Mouse (Mus musculus): ENCODE measurements around the gene Pdxdc1. TPM values are rescaled to one million over a fixed set of nuclear protein-coding genes. Genes with fewer than 3 reads are reported as not detected.

Pdxdc1 gene
- polyA plus RNA-seq, 1 experiment from 2014 or later, result 78.6 TPM

DNA sequence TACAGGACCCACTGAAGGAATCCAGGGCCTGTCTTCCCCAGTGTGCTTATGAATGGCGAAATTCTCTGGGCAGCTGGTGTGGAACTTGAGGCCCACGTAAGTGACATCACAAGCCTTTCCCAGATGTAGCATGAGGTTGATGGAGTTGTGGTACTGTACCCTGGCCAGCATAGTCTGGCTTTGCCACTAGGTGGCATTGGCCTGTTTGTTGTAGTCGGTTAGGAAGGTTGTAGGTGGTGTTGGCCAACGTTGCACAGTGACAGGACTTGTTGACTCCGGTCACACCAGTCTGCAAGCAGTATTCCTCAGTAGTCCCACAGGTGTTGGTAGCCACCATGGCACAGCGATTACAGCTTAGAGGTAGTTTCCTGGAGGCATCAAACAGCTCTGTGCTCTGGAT, 18.1 kb upstream of the Pdxdc1 start:
- H3K4me1 ChIP-seq, result no peaks in the 10 kb centered on the region
- 87% methylated on average over 6 of the region's 6 CpGs for WGBS
- no peak overlapping the region for H3K9ac ChIP-seq (replicated peaks)
- no peaks in the 10 kb centered on the region for H3K27me3 ChIP-seq
- no peaks in the 10 kb centered on the region; the same call in 1 of the 2 replicates for H3K9me3 ChIP-seq
- no peak overlapping the region for H3K27ac ChIP-seq (replicated peaks)
- ATAC-seq (ENCODE audit: low FRiP score, low read depth), result no peak
- no peak overlapping the region for H3K4me2 ChIP-seq (replicated peaks)
- H3K36me3 ChIP-seq, result no peaks in the 10 kb centered on the region
- H3K4me3 ChIP-seq, result no peak overlapping the region

DNA sequence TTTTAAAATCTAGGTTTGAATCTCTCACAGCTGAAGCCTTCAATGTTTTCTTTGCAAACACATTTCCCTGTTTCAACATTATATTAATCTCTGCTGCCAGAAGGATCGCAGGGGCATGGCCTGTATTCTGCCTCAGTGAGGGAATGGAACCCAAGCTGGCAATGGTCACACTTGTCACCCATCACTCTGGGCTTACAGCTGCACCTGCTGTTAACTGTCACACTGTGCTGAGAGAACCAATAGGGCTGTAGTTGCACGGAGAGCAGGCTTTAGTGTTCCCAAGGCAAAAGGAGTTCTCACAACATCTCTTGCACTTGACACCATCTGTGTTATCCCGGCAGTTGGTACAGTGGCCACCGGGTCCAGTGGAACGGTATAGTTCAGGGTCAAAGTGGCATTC, 17.2 kb upstream of the Pdxdc1 start:
- no peak overlapping the region for H3K27ac ChIP-seq (replicated peaks)
- no peaks in the 10 kb centered on the region for H3K4me1 ChIP-seq
- 96% methylated on average over 5 of the region's 5 CpGs for WGBS
- no peak overlapping the region for H3K4me3 ChIP-seq
- no peaks in the 10 kb centered on the region for H3K36me3 ChIP-seq
- H3K9ac ChIP-seq (replicated peaks), result no peak overlapping the region
- no peak overlapping the region for H3K4me2 ChIP-seq (replicated peaks)
- H3K9me3 ChIP-seq, result no peaks in the 10 kb centered on the region; the same call in 1 of the 2 replicates
- no peak for ATAC-seq (ENCODE audit: low FRiP score, low read depth)
- no peaks in the 10 kb centered on the region for H3K27me3 ChIP-seq

DNA sequence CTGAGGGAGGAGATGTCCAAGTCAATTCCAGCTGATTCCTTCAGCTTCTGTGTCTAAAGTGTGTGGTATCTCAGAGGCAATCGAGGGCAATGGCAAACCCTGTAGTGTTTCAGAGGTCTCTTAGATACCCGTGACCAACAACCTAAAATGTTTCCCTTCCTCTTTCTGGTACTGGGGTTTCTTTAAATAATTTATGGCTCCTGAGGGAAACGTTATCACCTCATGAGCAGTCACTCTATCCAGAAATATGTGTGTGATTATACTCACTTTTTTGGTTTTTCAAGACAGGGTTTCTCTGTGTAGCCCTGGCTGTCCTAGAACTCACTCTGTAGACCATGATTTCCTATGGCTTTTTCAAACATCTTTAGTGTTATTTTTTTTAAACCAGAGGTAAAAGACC, 4.4 kb upstream of the Pdxdc1 start:
- ATAC-seq (ENCODE audit: low FRiP score, low read depth), result no peak
- no peak overlapping the region for H3K9ac ChIP-seq (replicated peaks)
- 86% methylated on average over 3 of the region's 3 CpGs for WGBS

DNA sequence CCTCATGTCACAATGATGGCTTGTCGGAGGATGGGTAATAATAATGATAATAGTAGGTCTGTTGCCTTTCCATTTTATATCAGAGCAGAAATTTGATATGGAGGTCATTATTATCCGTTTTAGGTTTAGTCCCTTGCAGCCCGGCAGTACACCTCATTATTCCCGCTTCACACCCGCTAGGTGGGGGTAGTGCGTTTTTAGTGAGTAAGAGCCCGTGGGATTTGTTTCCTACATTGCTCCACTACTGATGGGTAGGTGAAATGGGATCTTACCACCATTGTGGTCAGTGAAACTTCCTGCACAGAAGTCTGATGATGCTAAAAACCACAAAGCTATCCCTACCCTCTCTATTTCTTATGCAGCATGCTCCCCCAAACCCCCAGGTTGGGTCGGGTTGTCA, 557 bp upstream of the Pdxdc1 start:
- WGBS, result 8% methylated on average over 8 of the region's 8 CpGs

More for the DNA sequence above, 4.4 kb upstream of the Pdxdc1 start:
- no peaks in the 10 kb centered on the region for H3K36me3 ChIP-seq
- H3K9me3 ChIP-seq, result no peaks in the 10 kb centered on the region
- peaks cover 3% of the 10 kb centered on the region for H3K4me1 ChIP-seq
- H3K27ac ChIP-seq (replicated peaks), result no peak overlapping the region
- no peaks in the 10 kb centered on the region for H3K27me3 ChIP-seq
- H3K4me2 ChIP-seq (replicated peaks), result no peak overlapping the region
- no peak overlapping the region for H3K4me3 ChIP-seq

DNA sequence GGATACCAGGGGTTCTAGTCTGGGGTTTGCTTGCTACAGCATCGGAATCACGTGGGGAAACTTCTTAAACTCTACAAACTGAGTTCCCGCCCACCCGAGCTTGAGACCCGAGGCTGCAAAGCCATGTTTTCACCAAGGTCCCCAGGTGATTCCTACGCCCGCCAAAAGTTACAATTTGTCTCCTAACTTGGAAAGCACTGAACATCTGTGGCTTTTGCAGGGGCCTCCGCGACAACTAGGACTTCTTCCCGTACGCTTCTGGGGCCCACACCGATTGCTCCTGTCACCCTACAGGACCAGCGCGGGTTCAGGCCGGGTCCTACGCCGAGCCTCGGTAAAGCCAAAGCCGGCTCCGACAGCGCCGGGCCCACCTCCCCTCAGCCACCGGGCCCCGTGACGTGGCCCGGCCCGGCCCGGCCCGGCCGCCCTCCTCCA, 517 bp downstream of the Pdxdc1 start:
- under 1% methylated on average over 30 of the region's 30 CpGs for WGBS
- H3K27ac ChIP-seq (replicated peaks), result peak overlapping the region; percentile 76
- H3K4me2 ChIP-seq (replicated peaks), result peak overlapping the region; percentile 72
- no peaks in the 10 kb centered on the region for H3K27me3 ChIP-seq
- H3K36me3 ChIP-seq, result no peaks in the 10 kb centered on the region
- peak overlapping the region; percentile 80 for H3K4me3 ChIP-seq
- no peak for ATAC-seq (ENCODE audit: low FRiP score, low read depth)
- peaks cover 14% of the 10 kb centered on the region for H3K4me1 ChIP-seq
- H3K9me3 ChIP-seq, result no peaks in the 10 kb centered on the region
- peak overlapping the region; percentile 84 for H3K9ac ChIP-seq (replicated peaks)

More for the DNA sequence above, 557 bp upstream of the Pdxdc1 start:
- no peaks in the 10 kb centered on the region for H3K27me3 ChIP-seq
- peak overlapping the region; percentile 76 for H3K27ac ChIP-seq (replicated peaks)
- H3K9me3 ChIP-seq, result no peaks in the 10 kb centered on the region
- H3K4me2 ChIP-seq (replicated peaks), result peak overlapping the region; percentile 72
- H3K4me1 ChIP-seq, result peaks cover 14% of the 10 kb centered on the region
- no peaks in the 10 kb centered on the region for H3K36me3 ChIP-seq
- peak; percentile 76 for ATAC-seq (ENCODE audit: low FRiP score, low read depth)
- H3K4me3 ChIP-seq, result peak overlapping the region; percentile 80
- peak overlapping the region; percentile 84 for H3K9ac ChIP-seq (replicated peaks)

DNA sequence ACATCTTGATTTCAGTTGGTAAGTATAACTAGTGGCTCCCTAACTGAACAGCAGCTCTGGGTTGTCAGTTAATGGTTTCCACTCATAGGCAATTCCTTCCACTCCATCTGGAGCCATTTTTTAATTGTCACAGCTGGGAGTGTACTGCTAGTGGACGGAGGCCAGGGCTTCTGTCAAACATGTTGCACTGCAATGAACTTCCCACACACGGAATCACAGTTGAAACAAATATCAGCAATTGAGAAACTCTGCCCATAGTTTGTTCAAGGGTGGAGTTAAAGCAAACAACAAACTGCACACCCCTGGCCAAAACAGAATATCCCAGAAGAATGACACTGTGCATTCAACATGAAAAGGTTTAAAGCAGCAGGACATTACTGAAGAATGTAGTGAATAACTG, 4.0 kb downstream of the Pdxdc1 start:
- H3K4me2 ChIP-seq (replicated peaks), result no peak overlapping the region
- WGBS, result 65% methylated on average over 2 of the region's 2 CpGs
- ATAC-seq (ENCODE audit: low FRiP score, low read depth), result no peak

DNA sequence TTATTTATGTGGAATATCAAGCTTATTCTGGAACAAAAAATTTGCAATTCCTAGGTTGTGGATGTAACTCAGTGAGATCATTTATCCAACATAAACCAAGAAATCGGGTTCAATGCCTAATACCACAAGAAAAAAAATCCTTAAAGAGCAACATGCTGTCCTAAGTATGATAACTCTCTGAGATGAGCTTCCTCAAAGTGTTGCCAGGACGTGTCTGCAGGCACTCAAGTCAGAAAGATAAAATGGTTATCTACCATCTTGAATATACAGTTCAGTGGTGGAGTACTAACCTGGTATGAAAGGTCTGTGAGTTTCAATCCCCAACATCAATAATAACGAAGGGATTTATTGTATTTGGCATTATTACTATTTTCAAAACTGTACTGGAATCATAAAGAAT, 6.6 kb downstream of the Pdxdc1 start:
- Histone ChIP-seq H3K4me3 (no peak overlapping the region), H3K27ac (replicated peaks) (no peak overlapping the region), H3K27me3 (no peaks in the 10 kb centered on the region), H3K9ac (replicated peaks) (no peak overlapping the region), H3K9me3 (no peaks in the 10 kb centered on the region), H3K4me2 (replicated peaks) (no peak overlapping the region), H3K36me3 (no peaks in the 10 kb centered on the region), H3K4me1 (peaks cover 1% of the 10 kb centered on the region)
- WGBS, result 89% methylated on average over 3 of the region's 3 CpGs
- no peak for ATAC-seq (ENCODE audit: low FRiP score, low read depth)

More for the DNA sequence above, 4.0 kb downstream of the Pdxdc1 start:
- Histone ChIP-seq H3K27ac (replicated peaks) (no peak overlapping the region), H3K4me1 (peaks cover 14% of the 10 kb centered on the region), H3K9me3 (no peaks in the 10 kb centered on the region), H3K27me3 (no peaks in the 10 kb centered on the region), H3K4me3 (no peak overlapping the region), H3K36me3 (no peaks in the 10 kb centered on the region), H3K9ac (replicated peaks) (no peak overlapping the region)

DNA sequence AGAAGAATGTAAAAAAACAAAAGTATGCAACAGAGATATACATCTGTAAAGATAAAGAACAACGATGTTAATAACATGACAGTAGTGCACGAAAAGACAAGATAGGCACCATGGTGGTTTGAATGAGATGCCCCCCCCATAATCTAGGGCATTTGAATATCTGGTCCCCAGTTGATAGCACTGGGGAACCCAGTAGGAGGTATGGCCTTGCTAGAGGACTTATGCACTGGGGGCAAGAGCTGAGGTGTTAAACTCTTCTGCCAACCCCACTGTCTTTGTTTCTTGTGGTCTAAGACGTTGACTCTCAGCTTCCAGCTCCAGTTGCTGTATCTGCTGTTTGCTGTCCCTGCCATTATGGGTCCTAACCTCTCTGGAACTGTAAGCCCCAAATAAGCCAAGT, 7.2 kb downstream of the Pdxdc1 start:
- H3K27me3 ChIP-seq, result no peaks in the 10 kb centered on the region
- no peak overlapping the region for H3K9ac ChIP-seq (replicated peaks)
- ATAC-seq (ENCODE audit: low FRiP score, low read depth), result no peak
- H3K36me3 ChIP-seq, result no peaks in the 10 kb centered on the region
- H3K4me1 ChIP-seq, result no peaks in the 10 kb centered on the region
- no peak overlapping the region for H3K4me3 ChIP-seq
- H3K9me3 ChIP-seq, result no peaks in the 10 kb centered on the region
- no peak overlapping the region for H3K27ac ChIP-seq (replicated peaks)
- no peak overlapping the region for H3K4me2 ChIP-seq (replicated peaks)
- WGBS, result 94% methylated on average over 3 of the region's 3 CpGs

DNA sequence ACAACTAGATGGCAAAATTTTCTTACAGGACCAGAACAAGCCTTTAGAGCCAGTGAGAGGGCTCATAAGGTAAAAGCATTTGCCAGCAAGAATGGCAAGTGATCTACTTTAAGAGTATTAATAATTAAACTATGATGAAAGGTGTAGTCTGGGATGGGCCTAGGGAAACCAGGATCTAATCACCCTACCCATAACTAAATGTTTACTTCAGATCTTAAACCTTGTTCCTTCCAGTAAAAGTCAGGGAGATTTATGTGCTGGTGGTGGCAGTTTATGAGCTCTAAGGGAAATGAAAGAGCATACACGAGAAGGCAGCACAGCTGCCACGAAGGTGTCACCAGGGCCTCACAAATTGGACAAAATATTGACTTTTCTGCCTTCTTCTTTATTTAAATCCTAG, 8.8 kb downstream of the Pdxdc1 start:
- WGBS, result 76% methylated on average over 2 of the region's 2 CpGs
- no peaks in the 10 kb centered on the region for H3K4me1 ChIP-seq

DNA sequence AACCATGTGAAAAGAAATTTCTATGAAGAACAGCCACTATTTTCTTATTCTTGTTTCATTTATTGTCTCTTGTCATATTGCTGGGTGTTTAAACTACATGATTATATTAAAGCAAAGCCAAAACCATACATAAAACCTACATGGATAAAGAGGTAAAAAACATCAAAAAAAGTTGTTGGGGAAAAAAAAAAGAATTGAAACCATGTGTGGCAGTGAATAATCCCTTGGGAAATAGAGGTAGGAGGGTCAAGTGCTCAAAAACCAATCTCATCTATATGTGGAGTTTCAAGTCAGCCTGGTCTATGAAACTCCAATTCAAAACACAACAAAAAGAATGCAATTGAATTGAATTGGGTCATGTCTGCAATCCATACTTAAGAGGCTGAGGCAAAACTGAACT, 10.1 kb downstream of the Pdxdc1 start:
- Histone ChIP-seq H3K9ac (replicated peaks) (no peak overlapping the region), H3K9me3 (no peaks in the 10 kb centered on the region), H3K4me3 (no peak overlapping the region), H3K27me3 (no peaks in the 10 kb centered on the region), H3K4me1 (no peaks in the 10 kb centered on the region), H3K4me2 (replicated peaks) (no peak overlapping the region), H3K27ac (replicated peaks) (no peak overlapping the region), H3K36me3 (no peaks in the 10 kb centered on the region)
- ATAC-seq (ENCODE audit: low FRiP score, low read depth), result no peak

More for the DNA sequence above, 8.8 kb downstream of the Pdxdc1 start:
- ATAC-seq (ENCODE audit: low FRiP score, low read depth), result no peak
- Histone ChIP-seq H3K36me3 (no peaks in the 10 kb centered on the region), H3K9ac (replicated peaks) (no peak overlapping the region), H3K27me3 (no peaks in the 10 kb centered on the region), H3K4me3 (no peak overlapping the region), H3K27ac (replicated peaks) (no peak overlapping the region), H3K9me3 (no peaks in the 10 kb centered on the region), H3K4me2 (replicated peaks) (no peak overlapping the region)

DNA sequence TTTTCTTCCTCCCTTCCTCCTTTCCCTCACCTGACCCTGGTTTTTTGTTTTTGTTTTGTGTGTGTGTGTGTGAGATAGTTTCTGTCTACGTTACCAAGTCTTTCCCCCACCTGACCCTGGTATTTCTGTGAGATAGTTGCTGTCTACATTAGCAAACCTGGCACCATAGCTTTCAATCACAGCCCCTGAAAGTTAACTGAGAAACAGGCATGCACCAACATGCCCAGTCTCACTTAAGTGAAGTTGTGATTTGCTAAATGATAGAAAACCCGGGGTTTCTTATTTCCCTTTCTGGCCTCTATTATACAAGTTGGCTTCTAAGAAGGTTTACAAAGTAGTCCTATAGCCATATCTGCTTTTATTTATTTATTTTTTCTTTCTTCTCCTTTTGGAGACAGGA, 12.5 kb downstream of the Pdxdc1 start:
- ATAC-seq (ENCODE audit: low FRiP score, low read depth), result no peak
- no peak overlapping the region for H3K27ac ChIP-seq (replicated peaks)
- 91% methylated on average over 2 of the region's 2 CpGs for WGBS

DNA sequence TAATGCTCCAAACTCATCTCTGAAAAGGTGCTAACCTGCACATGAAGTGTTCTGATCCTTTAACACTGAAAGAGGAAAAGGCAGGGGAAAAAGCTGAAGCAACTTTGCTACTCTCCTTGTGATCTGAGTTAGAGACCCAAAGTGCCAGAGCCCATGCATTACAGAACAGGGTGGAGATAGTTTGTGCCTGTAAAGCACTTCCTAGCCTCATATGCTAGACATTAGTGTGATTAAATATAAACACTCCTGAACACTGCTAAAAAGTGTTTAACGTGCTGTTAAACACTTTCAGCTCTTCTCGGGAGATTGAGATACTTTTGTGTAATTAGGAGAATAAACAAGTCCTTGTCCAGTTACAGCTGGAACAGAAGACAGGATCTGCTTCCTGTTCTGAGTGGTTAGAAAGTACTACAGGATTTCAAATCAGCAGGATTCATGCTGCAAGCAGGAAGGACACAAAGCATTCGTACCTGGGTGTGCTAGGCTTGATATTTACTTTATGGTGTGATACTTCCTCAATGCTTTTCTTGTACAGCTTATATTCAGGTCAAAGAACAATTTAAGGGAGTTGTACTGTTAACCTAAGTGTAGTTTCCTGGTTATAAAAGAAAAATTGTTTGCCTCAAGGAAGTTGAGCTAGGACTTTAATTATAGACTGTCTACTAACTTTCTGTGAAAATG, 19.7 kb downstream of the Pdxdc1 start:
- H3K4me2 ChIP-seq (replicated peaks), result no peak overlapping the region
- no peak overlapping the region for H3K9ac ChIP-seq (replicated peaks)
- H3K4me1 ChIP-seq, result no peaks in the 10 kb centered on the region
- no peaks in the 10 kb centered on the region for H3K36me3 ChIP-seq
- no peaks in the 10 kb centered on the region for H3K27me3 ChIP-seq
- no peak for ATAC-seq (ENCODE audit: low FRiP score, low read depth)
- no peak overlapping the region for H3K4me3 ChIP-seq
- WGBS, result 82% methylated on average over 3 of the region's 3 CpGs
- no peak overlapping the region for H3K27ac ChIP-seq (replicated peaks)
- H3K9me3 ChIP-seq, result no peaks in the 10 kb centered on the region

More for the DNA sequence above, 12.5 kb downstream of the Pdxdc1 start:
- no peak overlapping the region for H3K4me2 ChIP-seq (replicated peaks)
- no peaks in the 10 kb centered on the region for H3K9me3 ChIP-seq
- H3K36me3 ChIP-seq, result no peaks in the 10 kb centered on the region
- no peaks in the 10 kb centered on the region for H3K4me1 ChIP-seq
- H3K4me3 ChIP-seq, result no peak overlapping the region
- no peak overlapping the region for H3K9ac ChIP-seq (replicated peaks)
- H3K27me3 ChIP-seq, result no peaks in the 10 kb centered on the region

DNA sequence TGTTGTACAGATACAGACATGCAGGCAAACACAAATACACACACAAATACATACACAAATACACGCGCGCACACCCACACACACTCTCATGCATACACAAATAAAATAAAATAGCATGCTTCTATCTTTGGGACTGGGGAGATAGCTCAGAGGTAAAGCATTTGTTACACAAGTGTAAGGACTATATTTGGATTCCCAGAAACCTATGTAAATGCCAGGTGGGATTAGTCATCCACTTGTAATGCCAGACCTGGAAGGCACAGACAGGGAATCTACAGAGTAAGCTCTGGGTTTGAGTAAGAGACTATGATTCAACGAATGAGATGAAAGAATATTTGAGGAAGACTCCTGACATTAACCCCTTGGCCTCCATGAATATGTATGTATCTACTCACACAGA, 27.4 kb downstream of the Pdxdc1 start:
- no peaks in the 10 kb centered on the region for H3K9me3 ChIP-seq
- H3K4me3 ChIP-seq, result no peak overlapping the region
- ATAC-seq (ENCODE audit: low FRiP score, low read depth), result no peak
- H3K4me2 ChIP-seq (replicated peaks), result no peak overlapping the region
- no peaks in the 10 kb centered on the region for H3K27me3 ChIP-seq
- WGBS, result 99% methylated on average over 4 of the region's 4 CpGs
- no peak overlapping the region for H3K27ac ChIP-seq (replicated peaks)
- H3K36me3 ChIP-seq, result peaks cover 27% of the 10 kb centered on the region
- no peak overlapping the region for H3K9ac ChIP-seq (replicated peaks)
- no peaks in the 10 kb centered on the region for H3K4me1 ChIP-seq
